Mouse (Mus musculus): Measurements from ENCODE around the gene Dtnb. TPM values are rescaled to one million over a fixed set of nuclear protein-coding genes. Genes with fewer than 3 reads are reported as not detected.

Gene Dtnb
- polyA plus RNA-seq, 1 experiment, result 15.9 TPM

GRCm38 (mm10) chr12:3545451-3545850 is 26.7 kb upstream of the Dtnb start:
- H3K36me3 ChIP-seq (ENCODE audit: control insufficient read depth, insufficient read depth, low read length), result no peaks in the 10 kb centered on the region
- H3K27ac ChIP-seq (ENCODE audit: insufficient read depth, low read depth, low read length), result no peak overlapping the region
- 74% methylated on average over 3 of the region's 3 CpGs for WGBS
- no peaks in the 10 kb centered on the region for H3K4me1 ChIP-seq (ENCODE audit: control insufficient read depth, insufficient read depth, insufficient read length, low read length)
- no peaks in the 10 kb centered on the region for H3K27me3 ChIP-seq (ENCODE audit: control insufficient read depth, insufficient read depth, low read length)
- H3K4me3 ChIP-seq (ENCODE audit: low read depth, low read length), result no peak overlapping the region
- TF ChIP-seq POLR2A (IDR thresholded peaks at IDR 0.05; ENCODE audit: low read depth, low read length) (no peak), CTCF (IDR thresholded peaks at IDR 0.05; ENCODE audit: extremely low read depth, insufficient read length, insufficient replicate concordance, low read depth, low read length) (no peak)

GRCm38 (mm10) chr12:3546121-3546658 is 26.0 kb upstream of the Dtnb start:
- no peaks in the 10 kb centered on the region for H3K4me1 ChIP-seq (ENCODE audit: control insufficient read depth, insufficient read depth, insufficient read length, low read length)
- H3K4me3 ChIP-seq (ENCODE audit: low read depth, low read length), result no peak overlapping the region
- H3K27me3 ChIP-seq (ENCODE audit: control insufficient read depth, insufficient read depth, low read length), result no peaks in the 10 kb centered on the region
- no peak overlapping the region for H3K27ac ChIP-seq (ENCODE audit: insufficient read depth, low read depth, low read length)
- H3K36me3 ChIP-seq (ENCODE audit: control insufficient read depth, insufficient read depth, low read length), result no peaks in the 10 kb centered on the region
- 69% methylated on average over 4 of the region's 4 CpGs for WGBS
- TF ChIP-seq POLR2A (IDR thresholded peaks at IDR 0.05; ENCODE audit: low read depth, low read length), result no peak
- no peak for TF ChIP-seq CTCF (IDR thresholded peaks at IDR 0.05; ENCODE audit: extremely low read depth, insufficient read length, insufficient replicate concordance, low read depth, low read length)

GRCm38 (mm10) chr12:3546781-3547180 is 25.4 kb upstream of the Dtnb start:
- Histone ChIP-seq H3K27me3 (ENCODE audit: control insufficient read depth, insufficient read depth, low read length) (no peaks in the 10 kb centered on the region), H3K4me3 (ENCODE audit: low read depth, low read length) (no peak overlapping the region), H3K27ac (ENCODE audit: insufficient read depth, low read depth, low read length) (no peak overlapping the region), H3K4me1 (ENCODE audit: control insufficient read depth, insufficient read depth, insufficient read length, low read length) (no peaks in the 10 kb centered on the region), H3K36me3 (ENCODE audit: control insufficient read depth, insufficient read depth, low read length) (no peaks in the 10 kb centered on the region)
- 66% methylated on average over 6 of the region's 6 CpGs for WGBS
- no peak for TF ChIP-seq CTCF (IDR thresholded peaks at IDR 0.05; ENCODE audit: extremely low read depth, insufficient read length, insufficient replicate concordance, low read depth, low read length)
- TF ChIP-seq POLR2A (IDR thresholded peaks at IDR 0.05; ENCODE audit: low read depth, low read length), result no peak

GRCm38 (mm10) chr12:3547506-3547905 is 24.7 kb upstream of the Dtnb start:
- Histone ChIP-seq H3K27me3 (ENCODE audit: control insufficient read depth, insufficient read depth, low read length) (no peaks in the 10 kb centered on the region), H3K36me3 (ENCODE audit: control insufficient read depth, insufficient read depth, low read length) (no peaks in the 10 kb centered on the region), H3K27ac (ENCODE audit: insufficient read depth, low read depth, low read length) (no peak overlapping the region), H3K4me1 (ENCODE audit: control insufficient read depth, insufficient read depth, insufficient read length, low read length) (no peaks in the 10 kb centered on the region), H3K4me3 (ENCODE audit: low read depth, low read length) (no peak overlapping the region)
- 61% methylated on average over 4 of the region's 4 CpGs for WGBS
- no peak for TF ChIP-seq CTCF (IDR thresholded peaks at IDR 0.05; ENCODE audit: extremely low read depth, insufficient read length, insufficient replicate concordance, low read depth, low read length)
- no peak for TF ChIP-seq POLR2A (IDR thresholded peaks at IDR 0.05; ENCODE audit: low read depth, low read length)

GRCm38 (mm10) chr12:3547911-3548310 is 24.3 kb upstream of the Dtnb start:
- Histone ChIP-seq H3K27ac (ENCODE audit: insufficient read depth, low read depth, low read length) (no peak overlapping the region), H3K4me1 (ENCODE audit: control insufficient read depth, insufficient read depth, insufficient read length, low read length) (no peaks in the 10 kb centered on the region), H3K36me3 (ENCODE audit: control insufficient read depth, insufficient read depth, low read length) (no peaks in the 10 kb centered on the region), H3K27me3 (ENCODE audit: control insufficient read depth, insufficient read depth, low read length) (no peaks in the 10 kb centered on the region), H3K4me3 (ENCODE audit: low read depth, low read length) (no peak overlapping the region)
- 66% methylated on average over 3 of the region's 3 CpGs for WGBS
- no peak for TF ChIP-seq POLR2A (IDR thresholded peaks at IDR 0.05; ENCODE audit: low read depth, low read length)
- TF ChIP-seq CTCF (IDR thresholded peaks at IDR 0.05; ENCODE audit: extremely low read depth, insufficient read length, insufficient replicate concordance, low read depth, low read length), result no peak

GRCm38 (mm10) chr12:3548582-3549211 is 23.5 kb upstream of the Dtnb start:
- TF ChIP-seq POLR2A (IDR thresholded peaks at IDR 0.05; ENCODE audit: low read depth, low read length), result no peak
- TF ChIP-seq CTCF (IDR thresholded peaks at IDR 0.05; ENCODE audit: extremely low read depth, insufficient read length, insufficient replicate concordance, low read depth, low read length), result no peak
- 53% methylated on average over 5 of the region's 5 CpGs for WGBS
- Histone ChIP-seq H3K27ac (ENCODE audit: insufficient read depth, low read depth, low read length) (no peak overlapping the region), H3K36me3 (ENCODE audit: control insufficient read depth, insufficient read depth, low read length) (no peaks in the 10 kb centered on the region), H3K4me1 (ENCODE audit: control insufficient read depth, insufficient read depth, insufficient read length, low read length) (no peaks in the 10 kb centered on the region), H3K27me3 (ENCODE audit: control insufficient read depth, insufficient read depth, low read length) (no peaks in the 10 kb centered on the region), H3K4me3 (ENCODE audit: low read depth, low read length) (no peak overlapping the region)

- WGBS, result 26% methylated on average over 13 of the region's 13 CpGs
- TF ChIP-seq POLR2A (IDR thresholded peaks at IDR 0.05; ENCODE audit: low read depth, low read length), result no peak
- no peak; the same call in 1 of the 2 replicates for TF ChIP-seq CTCF (IDR thresholded peaks at IDR 0.05; ENCODE audit: extremely low read depth, insufficient read length, insufficient replicate concordance, low read depth, low read length)
- H3K4me3 ChIP-seq (ENCODE audit: low read depth, low read length), result no peak overlapping the region
These were observed 21.9 kb upstream of the Dtnb start for GRCm38 (mm10) chr12:3550280-3550679.

More at GRCm38 (mm10) chr12:3550280-3550679, 21.9 kb upstream of the Dtnb start:
- Histone ChIP-seq H3K36me3 (ENCODE audit: control insufficient read depth, insufficient read depth, low read length) (no peaks in the 10 kb centered on the region), H3K4me1 (ENCODE audit: control insufficient read depth, insufficient read depth, insufficient read length, low read length) (no peaks in the 10 kb centered on the region), H3K27ac (ENCODE audit: insufficient read depth, low read depth, low read length) (no peak overlapping the region), H3K27me3 (ENCODE audit: control insufficient read depth, insufficient read depth, low read length) (no peaks in the 10 kb centered on the region)
